Mouse (Mus musculus): ENCODE results near the gene 1500009C09Rik. TPM values are rescaled to one million over a fixed set of nuclear protein-coding genes. Genes with fewer than 3 reads are reported as not detected.

The 1500009C09Rik gene
- total and polyA plus RNA-seq, 3 experiments, result not detected

DNA sequence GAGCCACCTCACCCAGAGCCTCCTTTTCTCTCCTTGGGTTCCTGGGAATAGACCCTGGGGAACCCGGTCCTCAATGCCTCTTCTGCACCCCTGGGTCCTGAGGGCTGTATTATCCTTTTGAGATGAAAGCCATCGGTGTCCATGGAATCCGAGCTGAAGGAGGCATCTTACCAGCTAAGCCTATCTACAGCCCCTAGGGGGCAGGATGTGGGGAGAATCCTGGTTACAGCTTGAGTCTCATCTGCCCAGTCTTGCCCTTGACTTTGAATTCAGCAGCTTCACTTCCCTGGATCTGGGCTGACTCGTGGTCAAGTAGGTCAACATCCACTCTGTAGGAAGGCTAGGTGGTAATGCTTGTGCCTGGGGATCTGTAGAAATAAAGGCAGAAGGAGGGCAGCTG lies 3.1 kb downstream of the 1500009C09Rik start:
- no peak for DNase-seq (ENCODE audit: extremely low read depth)
- H3K9ac ChIP-seq (ENCODE audit: insufficient read depth, low read depth), result no peak overlapping the region
- H3K4me3 ChIP-seq (replicated peaks in 1 of 3; ENCODE audit: low read depth in 2 of 3, low read length in 2 of 3, poor library complexity in 1 of 3), result no peak overlapping the region
- H3K79me2 ChIP-seq (replicated peaks; ENCODE audit: control insufficient read depth, extremely low read depth, insufficient read depth, poor library complexity, severe bottlenecking), result no peaks in the 10 kb centered on the region
- dilution Hi-C loops (cut with MboI; ENCODE audit: extremely low pct_ligation_motif_present, extremely low pct_unique_long_range_greater_than_20kb, low sequenced_read_pairs) (no loop called here), in situ Hi-C loops (cut with MboI; ENCODE audit: low pct_ligation_motif_present, low pct_unique_long_range_greater_than_20kb, low sequenced_read_pairs) (loop anchor here (25.0 kb wide), 1 partner anchor 832 kb away; the partner anchor contains the start of gene Serhl)
- H3K4me2 ChIP-seq (ENCODE audit: insufficient read depth, low read depth, poor library complexity, severe bottlenecking), result no peak overlapping the region
- no peak overlapping the region for H3K27ac ChIP-seq (ENCODE audit: insufficient read depth, low read depth)
- no peaks in the 10 kb centered on the region for H3K36me3 ChIP-seq (replicated peaks in 1 of 2; ENCODE audit: control insufficient read depth in 1 of 2, insufficient read depth in 1 of 2, low read length in 1 of 2)
- peaks cover 8 to 17% of the 10 kb centered on the region in 2 experiments for H3K4me1 ChIP-seq (ENCODE audit: control insufficient read depth in 1 of 2, insufficient read depth in 2 of 2)
- peaks cover 61% of the 10 kb centered on the region for H3K27me3 ChIP-seq (replicated peaks)
- H3K9me3 ChIP-seq (replicated peaks; ENCODE audit: low read length), result peaks cover 18% of the 10 kb centered on the region
- TF ChIP-seq CTCF (conservative IDR thresholded peaks at IDR 0.05 in 1 of 2, IDR thresholded peaks at IDR 0.05 in 1 of 2; ENCODE audit: low read depth in 2 of 2, low read length in 2 of 2) (peak in 1 of 2 experiments; percentile 54; a peak in 2 of 4 replicates), E2F4 (IDR thresholded peaks at IDR 0.05; ENCODE audit: insufficient replicate concordance, low read depth, low read length) (no peak)

DNA sequence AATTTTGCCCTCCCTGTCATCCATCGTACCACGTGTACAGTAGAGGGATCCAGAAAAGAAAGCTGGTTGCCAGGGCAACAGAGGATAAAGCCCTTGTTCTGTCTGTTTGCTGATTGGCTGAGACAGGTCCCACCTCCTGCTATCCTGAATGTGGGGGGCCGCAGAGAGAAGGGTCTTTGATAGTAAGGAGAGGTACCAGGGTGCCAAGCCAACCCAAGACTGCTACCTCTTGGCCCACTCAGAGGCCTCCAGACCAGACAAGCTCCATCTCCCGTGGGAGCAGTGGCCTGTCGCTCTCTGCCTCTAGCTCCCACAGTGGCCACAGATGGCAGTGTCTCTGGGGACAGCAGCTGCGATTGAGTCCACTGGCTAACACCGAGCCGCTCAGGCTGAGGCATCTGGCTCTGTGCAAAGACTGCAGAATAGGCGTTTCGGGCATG lies 3.8 kb downstream of the 1500009C09Rik start:
- Histone ChIP-seq H3K4me2 (ENCODE audit: insufficient read depth, low read depth, poor library complexity, severe bottlenecking) (no peak overlapping the region), H3K4me1 (ENCODE audit: control insufficient read depth in 1 of 2, insufficient read depth in 2 of 2) (peaks cover 8 to 17% of the 10 kb centered on the region in 2 experiments), H3K9ac (ENCODE audit: insufficient read depth, low read depth) (no peak overlapping the region), H3K27ac (ENCODE audit: insufficient read depth, low read depth) (no peak overlapping the region), H3K79me2 (replicated peaks; ENCODE audit: control insufficient read depth, extremely low read depth, insufficient read depth, poor library complexity, severe bottlenecking) (no peaks in the 10 kb centered on the region), H3K9me3 (replicated peaks; ENCODE audit: low read length) (peaks cover 18% of the 10 kb centered on the region), H3K36me3 (replicated peaks in 1 of 2; ENCODE audit: control insufficient read depth in 1 of 2, insufficient read depth in 1 of 2, low read length in 1 of 2) (no peaks in the 10 kb centered on the region), H3K27me3 (replicated peaks) (peaks cover 67% of the 10 kb centered on the region), H3K4me3 (replicated peaks in 1 of 3; ENCODE audit: low read depth in 2 of 3, low read length in 2 of 3, poor library complexity in 1 of 3) (no peak overlapping the region)
- dilution Hi-C loops (cut with MboI; ENCODE audit: extremely low pct_ligation_motif_present, extremely low pct_unique_long_range_greater_than_20kb, low sequenced_read_pairs), result no loop called here
- TF ChIP-seq CTCF (conservative IDR thresholded peaks at IDR 0.05 in 1 of 2, IDR thresholded peaks at IDR 0.05 in 1 of 2; ENCODE audit: low read depth in 2 of 2, low read length in 2 of 2) (peak in 1 of 2 experiments; percentile 21; a peak in 1 of 4 replicates), TCF12 (IDR thresholded peaks at IDR 0.05; ENCODE audit: low read depth, low read length) (peak; percentile 33; the same call in 1 of the 2 replicates), PAX5 (IDR thresholded peaks at IDR 0.05; ENCODE audit: low read length) (no peak)
- peak; percentile 35 for DNase-seq (ENCODE audit: extremely low read depth)
- in situ Hi-C loops (cut with MboI; ENCODE audit: low pct_ligation_motif_present, low pct_unique_long_range_greater_than_20kb, low sequenced_read_pairs), result loop anchor here (25.0 kb wide), 1 partner anchor 831 kb away; the partner anchor contains the start of gene Serhl

DNA sequence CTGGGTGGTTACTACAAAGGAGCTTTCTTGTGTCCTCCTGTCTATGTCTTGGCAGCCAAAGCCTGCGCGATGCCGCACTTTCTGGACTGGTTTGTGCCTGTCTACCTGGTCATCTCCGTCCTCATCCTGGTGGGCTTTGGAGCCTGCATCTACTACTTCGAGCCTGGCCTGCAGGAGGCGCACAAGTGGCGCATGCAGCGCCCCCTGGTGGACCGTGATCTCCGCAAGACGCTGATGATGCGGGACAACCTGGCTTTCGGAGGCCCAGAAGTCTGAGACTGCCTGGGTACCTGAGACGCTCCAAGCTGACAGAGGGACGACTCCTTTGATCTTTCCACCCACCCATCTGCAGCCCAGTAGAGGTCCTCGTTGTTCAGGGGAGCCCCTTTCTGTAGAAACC lies 7.3 kb downstream of the 1500009C09Rik start:
- DNase-seq (ENCODE audit: extremely low read depth), result peak; percentile 64
- H3K4me1 ChIP-seq (ENCODE audit: control insufficient read depth in 1 of 2, insufficient read depth in 2 of 2), result peaks cover 8 to 17% of the 10 kb centered on the region in 2 experiments
- no peak overlapping the region for H3K4me3 ChIP-seq (replicated peaks in 1 of 3; ENCODE audit: low read depth in 2 of 3, low read length in 2 of 3, poor library complexity in 1 of 3)
- peaks cover 89% of the 10 kb centered on the region for H3K27me3 ChIP-seq (replicated peaks)
- no peaks in the 10 kb centered on the region for H3K79me2 ChIP-seq (replicated peaks; ENCODE audit: control insufficient read depth, extremely low read depth, insufficient read depth, poor library complexity, severe bottlenecking)
- H3K36me3 ChIP-seq (replicated peaks in 1 of 2; ENCODE audit: control insufficient read depth in 1 of 2, insufficient read depth in 1 of 2, low read length in 1 of 2), result no peaks in the 10 kb centered on the region
- no peak overlapping the region for H3K27ac ChIP-seq (ENCODE audit: insufficient read depth, low read depth)
- peaks cover 10% of the 10 kb centered on the region for H3K9me3 ChIP-seq (replicated peaks; ENCODE audit: low read length)
- no peak overlapping the region for H3K4me2 ChIP-seq (ENCODE audit: insufficient read depth, low read depth, poor library complexity, severe bottlenecking)
- dilution Hi-C loops (cut with MboI; ENCODE audit: extremely low pct_ligation_motif_present, extremely low pct_unique_long_range_greater_than_20kb, low sequenced_read_pairs) (no loop called here), in situ Hi-C loops (cut with MboI; ENCODE audit: low pct_ligation_motif_present, low pct_unique_long_range_greater_than_20kb, low sequenced_read_pairs) (loop anchor here (25.0 kb wide), 1 partner anchor 828 kb away; the partner anchor contains the start of gene Serhl)
- no peak overlapping the region for H3K9ac ChIP-seq (ENCODE audit: insufficient read depth, low read depth)
- TF ChIP-seq HCFC1 (IDR thresholded peaks at IDR 0.05; ENCODE audit: low read depth, low read length) (no peak), NELFE (IDR thresholded peaks at IDR 0.05; ENCODE audit: low read depth, low read length) (peak; percentile 95; the same call in 1 of the 2 replicates), USF2 (conservative IDR thresholded peaks at IDR 0.05; ENCODE audit: low read depth, low read length) (no peak), MEF2A (IDR thresholded peaks at IDR 0.05; ENCODE audit: borderline replicate concordance, low read depth, low read length) (no peak), IRF4 (IDR thresholded peaks at IDR 0.05; ENCODE audit: low read depth, low read length) (peak; percentile 10; the same call in 1 of the 2 replicates), ZMIZ1 (IDR thresholded peaks at IDR 0.05; ENCODE audit: low read depth, low read length) (no peak), TBP (conservative IDR thresholded peaks at IDR 0.05; ENCODE audit: low read depth, low read length) (no peak), MYC (IDR thresholded peaks at IDR 0.05; ENCODE audit: low read depth, low read length) (no peak), SMC3 (IDR thresholded peaks at IDR 0.05; ENCODE audit: low read depth, low read length) (peak; percentile 87), NRF1 (IDR thresholded peaks at IDR 0.05; ENCODE audit: low read depth, low read length) (no peak), SIN3A (IDR thresholded peaks at IDR 0.05; ENCODE audit: low read length) (no peak), PAX5 (IDR thresholded peaks at IDR 0.05; ENCODE audit: low read length) (no peak), ZNF384 (IDR thresholded peaks at IDR 0.05; ENCODE audit: low read depth, low read length) (peak; percentile 27; the same call in 1 of the 2 replicates), KAT2A (IDR thresholded peaks at IDR 0.05; ENCODE audit: insufficient replicate concordance, low read length) (no peak), MXI1 (IDR thresholded peaks at IDR 0.05; ENCODE audit: low read depth, low read length) (no peak), UBTF (IDR thresholded peaks at IDR 0.05; ENCODE audit: low read depth, low read length) (no peak), ZC3H11A (IDR thresholded peaks at IDR 0.05; ENCODE audit: low read depth, low read length) (0 out of 2 replicates have a peak, but pooled peaks have one; percentile 11), GABPA (IDR thresholded peaks at IDR 0.05; ENCODE audit: insufficient replicate concordance, low read depth, low read length) (no peak), RAD21 (IDR thresholded peaks at IDR 0.05; ENCODE audit: low read depth, low read length) (peak; percentile 43), MAZ (IDR thresholded peaks at IDR 0.05; ENCODE audit: low read depth, low read length) (no peak), ZKSCAN1 (IDR thresholded peaks at IDR 0.05; ENCODE audit: borderline replicate concordance, low read depth, low read length) (no peak), USF1 (IDR thresholded peaks at IDR 0.05; ENCODE audit: low read depth, low read length) (no peak)
